Mouse (Mus musculus): Measurements from ENCODE around the gene Dpagt1.

DNA sequence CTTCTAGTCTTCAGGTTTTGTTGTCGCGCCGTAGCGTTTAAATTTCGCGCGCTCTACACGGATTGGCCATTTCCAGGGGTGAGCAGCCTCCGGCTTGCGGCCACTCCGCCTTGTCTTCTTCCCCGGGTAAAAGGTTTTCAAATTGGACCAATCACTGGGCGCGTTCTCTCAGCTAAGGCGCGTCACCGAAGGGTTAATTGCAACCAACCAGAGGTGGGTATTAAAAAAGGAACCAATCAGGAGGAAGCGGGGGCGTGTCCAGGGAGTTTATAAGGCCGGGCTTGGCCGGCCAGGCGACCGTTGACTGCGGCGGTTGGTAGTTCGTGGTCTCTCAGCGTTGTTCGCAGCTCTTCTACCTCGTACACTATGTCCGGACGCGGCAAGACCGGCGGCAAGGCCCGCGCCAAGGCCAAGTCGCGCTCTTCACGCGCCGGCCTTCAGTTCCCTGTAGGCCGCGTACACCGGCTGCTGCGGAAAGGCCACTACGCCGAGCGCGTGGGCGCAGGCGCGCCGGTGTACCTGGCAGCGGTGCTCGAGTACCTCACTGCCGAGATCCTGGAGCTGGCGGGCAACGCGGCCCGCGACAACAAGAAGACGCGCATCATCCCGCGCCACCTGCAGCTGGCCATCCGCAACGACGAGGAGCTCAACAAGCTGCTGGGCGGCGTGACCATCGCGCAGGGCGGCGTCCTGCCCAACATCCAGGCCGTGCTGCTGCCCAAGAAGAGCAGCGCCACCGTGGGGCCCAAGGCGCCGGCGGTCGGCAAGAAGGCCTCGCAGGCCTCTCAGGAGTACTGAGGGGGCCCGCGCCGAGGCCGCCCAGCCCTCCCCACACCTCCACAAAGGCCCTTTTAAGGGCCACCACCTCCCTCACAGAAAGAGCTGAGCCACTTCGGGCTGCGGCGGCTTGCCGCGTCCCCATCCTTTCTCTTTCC is 8.8 kb downstream of the Dpagt1 start, which contains the start of gene H2afx:
- TF ChIP-seq ZNF384 (IDR thresholded peaks at IDR 0.05; ENCODE audit: low read depth, low read length) (no peak), CHD2 (IDR thresholded peaks at IDR 0.05; ENCODE audit: low read depth, low read length) (peak; percentile 84), MAFK (IDR thresholded peaks at IDR 0.05; ENCODE audit: insufficient read depth, low read depth, low read length) (no peak), HCFC1 (IDR thresholded peaks at IDR 0.05; ENCODE audit: borderline replicate concordance, insufficient read depth, low read length) (peak; percentile 58; the same call in 1 of the 2 replicates), ZC3H11A (IDR thresholded peaks at IDR 0.05; ENCODE audit: borderline replicate concordance, low read depth, low read length) (no peak)

All from ES-E14 (cell line).